Mouse (Mus musculus) 416B (cell line): ENCODE measurements around the gene Tead4.
"Not testable (repeated sequence)": the region's sequence is repeated elsewhere in the genome, so short reads cannot be mapped to it uniquely, and the experiment has no call there.

ENCODE experiments used
- DNase-seq: peaks from one replicate; pipeline ENCODE4 v3.0.0; 2011; ENCODE audit warnings: low read depth

The Tead4 gene

DNA sequence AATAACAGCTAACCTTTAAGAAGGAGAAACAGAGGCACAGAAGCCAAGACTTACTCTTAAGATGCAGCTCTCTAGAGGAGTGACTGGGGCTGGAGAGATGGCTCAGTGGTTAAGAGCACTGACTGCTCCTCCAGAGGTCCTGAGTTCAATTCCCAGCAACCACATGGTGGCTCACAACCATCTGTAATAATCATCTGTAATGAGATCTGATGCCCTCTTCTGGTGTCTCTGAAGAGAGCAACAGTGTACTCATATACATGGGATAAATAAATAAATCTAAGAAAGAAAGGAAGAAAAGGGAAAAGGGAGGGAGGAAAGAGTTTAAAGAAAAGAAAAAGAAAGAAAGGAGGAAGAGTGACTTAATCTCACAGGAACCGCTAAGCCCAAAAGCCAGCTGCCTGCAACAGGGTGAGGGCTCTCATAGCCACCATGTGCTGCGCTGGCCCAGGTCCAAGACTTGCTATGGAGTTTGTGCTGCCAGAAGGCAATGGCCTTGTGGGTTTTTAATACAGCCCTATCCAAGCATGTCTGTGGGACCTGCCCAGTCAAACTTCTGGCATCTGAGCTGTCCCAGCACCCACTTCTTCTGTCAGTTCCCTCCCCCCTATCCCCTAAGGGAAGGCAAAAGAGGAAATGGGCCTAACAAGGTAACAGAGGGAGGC, 63.4 kb downstream of the Tead4 start:
- DNase-seq = peak; percentile 18

DNA sequence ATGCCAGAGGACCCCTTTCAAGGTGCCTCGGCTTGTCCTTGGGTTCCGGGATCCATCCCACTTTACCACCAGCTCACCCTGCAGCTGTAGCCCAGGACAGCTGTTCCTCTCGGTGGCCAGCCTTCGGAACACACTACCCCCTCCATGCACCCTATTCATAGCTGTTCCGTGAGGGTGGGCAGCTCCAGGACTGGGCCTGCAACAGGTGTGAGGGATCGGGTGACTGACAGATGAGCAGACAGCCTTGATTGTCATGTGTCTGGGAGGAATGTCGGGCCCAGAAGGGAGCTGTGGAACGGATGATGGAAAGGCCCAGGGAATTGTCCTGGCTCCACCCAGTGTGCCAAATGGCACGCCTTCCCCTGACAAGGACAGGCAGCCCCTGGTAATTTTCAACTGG, 64.0 kb downstream of the Tead4 start:
- DNase-seq = no peak

DNA sequence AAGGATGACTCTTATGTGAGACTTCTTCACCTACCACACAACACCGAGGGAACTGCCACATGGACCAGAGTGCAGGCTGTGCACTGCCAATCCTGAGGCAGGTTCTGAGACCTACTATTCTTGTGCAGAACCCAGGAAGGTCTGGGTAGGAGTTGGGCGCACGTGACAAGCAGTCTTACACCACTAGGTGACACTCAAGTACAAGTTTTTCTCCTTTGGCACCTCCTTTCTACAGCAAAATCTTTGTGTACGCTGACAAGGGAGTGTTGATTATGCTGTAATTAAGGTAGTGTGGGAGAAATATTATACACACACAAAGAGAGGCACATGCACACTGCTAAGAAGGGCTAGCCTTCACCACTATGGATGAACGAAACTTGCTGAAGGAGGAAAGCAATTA, 66.4 kb downstream of the Tead4 start:
- peak; percentile 66 for DNase-seq

DNA sequence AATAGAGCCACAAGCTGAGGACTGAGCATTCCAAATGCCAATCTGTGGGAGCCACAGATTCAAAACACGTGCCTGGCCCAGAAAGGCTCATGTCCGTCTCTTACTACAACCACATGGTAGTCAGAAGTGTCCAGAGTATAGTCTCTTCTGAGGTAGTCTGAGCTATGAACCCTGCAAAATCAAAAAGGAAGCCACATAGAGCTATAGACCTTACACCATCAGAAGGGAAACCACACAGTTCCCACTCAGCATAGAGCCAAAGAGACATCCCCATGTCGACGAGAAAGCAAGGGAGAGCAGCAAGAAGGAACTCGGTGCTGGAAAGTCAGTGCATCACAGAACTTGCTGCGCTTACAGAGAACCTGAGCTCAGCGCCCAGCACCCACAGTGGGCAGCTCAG, 68.4 kb downstream of the Tead4 start:
- DNase-seq = peak; percentile 51

DNA sequence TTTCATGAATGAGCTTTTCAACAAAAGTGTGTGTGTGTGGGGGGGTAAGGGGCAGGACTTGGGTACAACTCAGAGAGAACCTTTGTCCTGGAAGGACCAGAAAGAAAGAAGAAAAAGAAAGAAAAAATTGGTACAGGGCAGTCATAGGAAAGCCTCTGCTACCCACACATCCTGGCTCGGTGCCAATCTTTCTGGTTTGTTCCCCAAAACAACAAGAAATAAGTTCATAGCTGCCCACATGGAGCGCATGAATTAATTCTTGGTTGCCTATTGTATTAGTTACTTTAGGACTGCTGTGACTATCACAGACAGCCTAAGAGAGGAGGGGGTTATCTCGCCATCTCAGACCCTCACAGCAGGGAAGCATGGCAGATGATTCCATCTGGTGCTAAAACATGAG, 68.9 kb downstream of the Tead4 start:
- DNase-seq = peak; percentile 60

DNA sequence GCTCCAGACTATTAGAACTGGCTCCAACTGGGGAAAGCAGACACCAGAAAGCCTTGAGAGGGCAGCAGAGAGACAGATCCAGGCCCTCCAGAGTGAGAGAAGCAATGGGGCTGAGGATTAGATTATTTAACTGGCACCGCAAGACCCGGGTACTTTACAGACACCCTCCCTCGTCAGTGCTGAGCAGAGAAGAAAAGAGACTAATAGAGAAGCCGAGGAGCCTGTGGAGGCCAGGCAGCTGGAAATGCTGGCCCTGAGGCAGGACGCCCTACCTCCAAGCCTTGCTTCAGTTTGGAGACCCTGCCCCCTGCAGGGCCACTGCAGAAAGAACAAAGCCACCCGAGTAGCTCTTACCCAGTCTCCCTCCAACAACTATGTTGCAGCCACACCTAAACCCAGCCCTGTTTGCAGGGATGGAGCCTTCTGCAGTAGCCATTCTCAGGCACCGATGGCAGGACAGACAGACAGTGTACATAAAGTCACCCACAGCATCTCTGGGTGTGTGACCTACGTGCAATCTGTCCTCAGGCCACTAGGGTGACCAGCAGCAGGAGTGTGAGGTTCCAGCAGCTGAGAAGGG, 73.1 kb downstream of the Tead4 start:
- DNase-seq = peak; percentile 45

DNA sequence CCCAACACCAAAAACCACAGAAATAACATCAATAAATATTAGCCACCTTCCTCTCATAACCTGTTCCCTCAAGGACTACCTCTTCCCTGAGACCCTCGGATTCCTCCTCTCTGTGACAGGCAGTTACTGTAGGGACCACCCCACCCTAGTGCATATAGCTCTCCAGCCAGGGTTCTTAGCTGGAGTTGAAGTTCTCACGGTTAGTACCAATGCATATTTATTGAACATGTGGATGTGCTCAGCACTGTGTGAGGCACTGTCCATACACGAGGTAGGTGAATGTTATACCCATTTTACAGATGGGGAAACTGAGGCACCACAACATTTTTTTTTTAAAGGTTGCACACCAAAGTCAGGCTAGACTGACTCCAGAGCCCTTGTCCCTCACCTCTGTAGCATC, 73.7 kb downstream of the Tead4 start:
- DNase-seq = no peak

DNA sequence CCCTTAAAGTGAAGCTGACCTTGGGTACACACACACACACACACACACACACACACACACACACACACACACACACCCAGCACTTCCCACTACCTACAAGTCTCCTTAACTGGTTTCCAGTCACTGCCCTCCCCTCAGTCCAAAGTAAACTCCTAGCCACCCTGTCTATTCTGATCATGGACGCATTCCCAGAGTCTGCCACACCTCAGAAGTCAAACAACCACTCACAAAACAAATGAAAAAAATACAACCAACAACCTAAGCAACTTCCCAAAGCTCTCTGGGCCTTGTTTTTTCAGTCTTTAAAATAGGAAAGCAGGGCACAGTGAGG, 74.8 kb downstream of the Tead4 start:
- DNase-seq = no peak

DNA sequence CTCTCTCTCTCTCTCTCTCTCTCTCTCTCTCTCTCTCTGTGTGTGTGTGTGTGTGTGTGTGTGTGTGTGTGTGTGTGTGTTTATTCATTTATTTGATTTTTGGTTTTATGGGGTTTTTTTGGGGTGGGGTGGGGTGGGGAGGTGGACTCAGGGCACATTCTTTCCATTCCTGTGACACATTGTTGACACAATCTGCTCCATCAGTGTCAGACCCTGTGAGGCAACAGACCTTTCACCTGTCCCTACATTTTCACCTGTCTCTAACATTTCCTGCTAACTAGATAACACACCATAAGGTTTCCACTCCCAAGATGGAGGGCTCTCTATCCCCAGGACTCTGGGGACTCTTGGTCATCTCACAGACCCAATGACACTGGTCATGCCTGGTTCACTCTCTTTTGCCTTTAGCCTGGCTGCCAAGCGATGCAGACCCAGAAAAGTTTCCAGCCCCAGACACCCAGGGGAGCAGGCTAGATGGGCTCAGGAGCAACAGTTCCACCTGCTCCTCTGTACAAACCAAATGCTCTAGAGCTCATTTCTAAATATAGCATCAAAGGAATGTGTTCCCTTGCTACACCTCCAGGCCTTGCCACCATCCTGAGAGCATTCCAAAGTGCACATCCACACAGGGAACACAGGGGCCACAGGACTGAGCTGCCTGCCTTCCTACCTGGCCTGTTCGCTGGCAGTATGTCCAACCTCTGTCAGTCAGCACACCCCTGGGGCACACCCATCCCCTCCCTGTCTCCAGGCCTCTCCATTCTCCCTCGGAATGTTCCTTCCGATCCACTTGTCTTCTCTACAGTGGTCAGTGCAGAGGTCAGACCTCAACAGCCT, 75.4 kb downstream of the Tead4 start:
- no peak for DNase-seq

DNA sequence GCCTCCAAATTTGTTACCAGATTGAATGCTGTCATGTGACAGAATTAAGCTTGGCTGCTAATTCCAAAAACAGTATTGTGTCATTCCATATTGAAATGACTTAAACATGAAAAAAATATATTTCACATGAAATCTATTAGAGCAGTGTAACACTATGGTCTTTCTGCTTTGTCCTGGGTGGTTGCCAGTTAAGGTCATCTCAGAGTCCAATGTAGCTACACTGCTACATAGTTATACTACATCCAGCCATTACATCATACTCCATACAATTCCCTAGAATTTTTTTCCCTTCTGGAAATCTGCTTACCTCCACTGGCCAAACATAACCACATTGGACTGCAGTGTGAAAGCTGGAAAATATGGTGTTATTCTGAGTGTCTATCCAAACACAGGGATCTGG, 77.5 kb downstream of the Tead4 start:
- no peak for DNase-seq

DNA sequence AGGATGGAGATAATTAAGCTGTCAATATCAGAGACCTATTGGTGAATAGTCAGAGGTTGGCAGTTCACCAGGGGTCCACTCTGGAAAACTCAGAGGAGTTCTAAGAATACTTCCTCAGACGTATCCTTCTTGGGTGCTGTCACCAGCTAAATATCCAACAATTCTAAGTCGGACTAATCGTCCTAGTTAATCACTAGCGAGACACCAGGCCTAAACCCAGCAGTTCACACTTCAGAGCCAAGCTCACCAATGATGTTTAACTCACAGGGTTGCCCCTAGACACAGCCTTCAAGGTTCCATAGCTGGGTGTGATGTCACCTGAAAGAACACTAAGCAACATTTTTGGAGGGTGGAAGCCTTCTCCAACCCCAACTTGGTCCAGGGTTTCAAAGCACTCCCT, 85.6 kb downstream of the Tead4 start:
- not testable (repeated sequence) for DNase-seq

DNA sequence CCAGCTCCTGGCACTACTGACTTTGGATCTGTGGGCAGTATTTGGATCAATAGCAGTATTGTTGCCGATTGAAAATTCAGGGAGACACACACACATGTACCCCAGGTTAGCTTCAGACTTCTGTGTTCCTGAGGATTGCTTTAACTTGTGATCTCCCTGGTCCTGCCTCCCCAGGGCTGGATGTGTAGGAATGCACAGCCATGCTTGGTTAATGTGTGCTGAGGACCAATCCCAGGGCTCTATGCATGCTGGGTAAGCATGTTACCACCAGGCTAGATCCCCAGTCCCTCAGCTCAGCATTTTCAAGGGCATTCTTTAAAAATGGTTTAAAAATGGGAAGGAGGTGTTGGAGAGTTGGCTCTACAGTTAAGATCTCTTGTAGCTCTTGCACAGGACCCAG, 91.4 kb downstream of the Tead4 start:
- DNase-seq = not testable (repeated sequence)

DNA sequence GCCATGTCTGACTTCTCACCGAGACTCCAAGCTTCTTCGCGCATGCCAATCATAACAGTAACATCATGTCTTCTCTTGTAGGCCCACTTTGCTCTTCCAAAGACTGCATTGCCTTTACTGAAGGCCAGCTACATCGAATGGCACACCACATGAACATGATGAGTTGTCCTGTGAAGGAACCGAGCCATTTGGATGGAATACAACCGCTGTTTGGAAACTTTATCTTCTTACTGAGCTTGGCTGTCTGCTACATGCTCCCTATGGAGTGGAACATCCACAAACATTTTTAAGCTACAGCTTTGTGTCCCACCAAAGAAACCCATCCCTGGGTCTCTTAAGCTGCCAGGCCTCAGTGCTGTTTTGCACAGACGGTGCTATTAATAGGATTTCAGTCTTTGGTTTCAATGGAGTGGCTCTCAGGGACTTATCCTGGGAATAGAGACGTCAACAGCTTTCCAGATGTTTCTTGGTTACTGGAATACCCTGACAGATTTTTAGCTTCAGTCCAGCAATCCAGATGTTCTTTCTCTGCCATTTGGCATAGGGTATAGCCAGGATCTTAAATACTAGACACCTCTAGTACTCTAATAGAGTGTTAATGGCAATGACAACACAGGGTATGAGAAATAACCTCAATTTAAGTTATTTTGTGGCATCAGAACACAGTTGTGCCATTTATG, 92.0 kb downstream of the Tead4 start:
- DNase-seq = no peak

DNA sequence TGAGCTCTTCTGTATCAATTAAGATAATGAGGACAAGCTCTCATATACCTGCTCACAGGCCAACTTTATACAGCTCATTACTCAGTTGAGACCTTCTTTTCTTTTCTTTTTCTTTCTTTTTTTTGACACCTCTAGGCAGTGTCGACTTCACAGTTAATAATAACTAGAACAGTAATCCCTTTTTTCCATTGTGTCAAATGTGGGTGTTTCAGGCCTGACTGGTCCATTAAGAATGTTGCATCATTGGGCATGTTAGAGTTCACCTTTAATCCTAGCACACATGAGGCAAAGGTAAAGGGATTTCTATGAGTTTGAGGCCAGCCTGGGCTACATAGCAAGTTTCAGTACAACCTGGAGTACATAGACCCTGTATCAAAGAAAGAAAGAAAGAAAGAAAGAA, 97.1 kb downstream of the Tead4 start:
- no peak for DNase-seq

DNA sequence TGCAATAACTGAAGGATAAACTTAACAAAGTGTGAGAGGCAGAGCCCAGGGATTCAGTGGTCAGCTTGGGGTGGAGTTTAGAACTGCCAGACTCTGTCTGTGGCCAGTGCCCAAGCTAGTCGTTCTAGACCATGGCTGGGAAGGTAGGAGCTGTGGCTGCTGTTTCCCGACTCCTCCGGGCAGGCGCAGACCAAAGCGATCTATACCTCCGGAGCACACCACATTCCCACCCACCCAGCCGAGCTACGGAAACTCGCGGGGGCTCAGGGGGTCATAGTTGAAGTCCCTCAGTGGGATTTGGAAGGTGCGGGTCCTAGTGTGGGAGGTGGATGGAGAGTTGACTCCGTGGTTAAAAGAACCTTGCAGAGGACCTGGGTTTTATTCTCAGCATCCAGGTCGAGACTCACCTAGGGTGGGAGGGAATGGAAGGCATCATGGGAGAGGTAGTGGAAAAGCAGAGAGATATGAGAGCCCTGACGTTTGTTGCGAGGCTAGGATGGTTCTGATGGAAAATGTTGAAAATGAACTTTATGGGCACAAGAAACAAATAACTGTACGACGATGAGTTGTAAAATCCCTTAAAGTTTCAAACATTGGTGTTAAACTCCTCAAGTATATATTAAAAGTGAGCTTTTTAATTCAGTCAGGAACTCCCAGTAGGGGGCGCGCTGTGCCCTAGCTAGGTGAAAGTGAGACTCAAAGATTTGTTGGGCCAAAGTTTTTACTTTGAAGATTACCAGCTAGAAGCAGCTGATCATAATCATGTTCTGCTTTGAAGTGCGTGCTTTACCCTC, 99.6 kb downstream of the Tead4 start:
- DNase-seq = peak; percentile 69

DNA sequence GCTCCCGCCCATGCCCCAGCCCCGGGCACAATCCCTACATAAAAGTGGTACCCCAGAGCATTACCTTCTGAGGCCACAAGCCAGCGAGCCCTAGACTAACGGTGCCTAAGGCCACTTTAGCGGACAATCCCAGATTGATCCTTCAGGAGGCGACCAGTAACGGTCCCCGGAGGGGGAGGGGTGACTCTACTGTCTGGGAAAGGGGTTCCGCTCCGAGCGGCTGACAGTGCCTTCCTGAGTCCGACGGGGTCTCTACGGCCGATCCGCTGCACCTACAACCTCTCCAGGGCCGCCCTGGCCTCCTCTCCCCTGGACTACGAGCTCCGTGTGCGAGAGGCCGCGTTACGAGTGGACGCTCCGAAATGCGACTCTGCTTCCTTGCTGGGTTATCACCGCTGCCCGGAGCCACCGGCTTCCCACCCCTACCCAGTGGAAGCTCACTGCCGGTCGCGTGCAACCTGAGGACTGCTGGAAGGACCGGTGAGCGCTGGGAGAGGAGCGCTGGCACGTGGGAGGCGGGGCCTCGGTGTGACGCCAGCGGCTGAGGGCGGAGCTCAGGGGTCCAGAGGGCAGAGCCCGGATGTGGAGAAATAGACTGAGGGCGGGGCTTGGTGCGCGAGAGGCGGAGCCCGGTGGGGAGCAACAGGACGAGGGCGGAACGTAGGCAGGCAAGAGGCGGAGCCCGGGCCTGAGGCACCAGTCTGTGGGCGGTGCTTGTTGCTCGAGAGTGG, 100.3 kb downstream of the Tead4 start:
- peak; percentile 94 for DNase-seq

DNA sequence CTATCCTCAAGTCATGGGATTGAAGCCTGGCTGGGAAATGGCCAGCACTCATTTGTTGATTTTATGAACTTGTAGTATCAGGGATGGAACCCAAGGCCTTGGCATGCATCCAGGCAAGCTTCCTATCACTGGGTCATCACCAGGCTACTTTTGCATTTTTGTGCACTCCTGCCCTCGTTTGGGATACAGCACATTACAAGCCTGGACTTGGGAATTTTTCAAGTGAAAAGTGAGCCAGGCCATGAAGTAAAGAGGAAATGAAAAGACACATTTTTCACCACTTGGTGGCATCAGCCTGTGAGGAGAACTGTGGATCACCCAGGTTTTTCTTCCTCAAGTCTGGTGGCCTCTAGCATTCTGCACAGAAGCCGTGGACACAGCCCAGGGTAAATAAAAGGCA, 117.1 kb downstream of the Tead4 start:
- DNase-seq = no peak

DNA sequence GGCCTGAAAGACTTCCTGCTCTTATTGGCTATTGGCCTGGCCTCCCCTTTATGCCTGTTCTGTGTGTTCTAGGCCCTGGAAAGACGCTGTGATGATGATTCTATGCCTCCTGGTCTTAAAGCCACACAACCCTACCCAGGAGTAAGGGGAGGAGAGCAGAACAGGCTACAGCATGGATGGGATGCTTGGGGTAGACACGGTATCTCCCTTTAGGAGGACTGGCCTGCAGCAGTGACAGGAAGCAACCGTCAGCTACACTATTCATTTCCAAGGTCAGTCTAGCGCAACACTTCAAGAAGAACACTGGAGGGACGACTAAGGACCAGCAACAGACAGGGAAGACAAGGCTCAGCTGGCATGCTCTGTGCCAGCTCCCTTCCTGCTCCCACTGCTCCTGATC, 119.4 kb downstream of the Tead4 start:
- no peak for DNase-seq

DNA sequence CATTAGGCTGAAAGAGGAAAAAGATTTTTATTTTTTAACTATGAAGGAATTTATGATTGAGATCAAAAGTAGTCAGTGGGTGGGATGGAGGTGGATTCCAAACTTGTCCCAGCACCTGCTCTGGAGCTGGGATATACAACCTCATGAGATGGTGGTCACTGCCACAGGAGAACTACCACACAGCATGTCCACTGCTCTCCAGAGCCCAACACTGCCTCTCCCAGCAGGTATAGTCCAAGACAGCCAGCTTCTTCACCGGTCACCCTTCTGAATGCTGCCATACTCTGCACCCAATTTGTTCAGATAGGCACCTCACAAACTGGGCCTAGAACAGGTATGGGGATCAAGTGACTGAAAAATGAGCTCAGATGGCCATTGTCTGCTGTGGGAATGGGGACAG, 121.0 kb downstream of the Tead4 start:
- no peak for DNase-seq

DNA sequence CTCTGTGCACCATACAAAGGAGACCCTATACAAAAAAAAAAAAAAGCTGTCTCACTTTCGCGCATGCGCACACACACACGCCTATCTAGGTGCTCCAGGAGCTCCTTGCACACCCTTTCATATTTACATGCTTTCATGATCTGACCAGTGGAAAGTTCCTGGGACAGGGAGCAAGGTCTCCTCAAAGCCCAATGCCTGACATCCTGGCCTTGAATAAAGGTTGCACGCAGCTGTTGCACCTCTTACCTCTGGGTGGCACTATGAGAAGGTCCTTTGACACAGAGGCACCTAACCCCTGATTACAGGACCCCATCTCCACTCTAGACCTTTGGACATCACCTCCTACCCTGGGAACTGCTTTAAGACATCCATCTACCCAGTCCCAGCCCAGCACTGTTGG, 121.4 kb downstream of the Tead4 start:
- DNase-seq = no peak

DNA sequence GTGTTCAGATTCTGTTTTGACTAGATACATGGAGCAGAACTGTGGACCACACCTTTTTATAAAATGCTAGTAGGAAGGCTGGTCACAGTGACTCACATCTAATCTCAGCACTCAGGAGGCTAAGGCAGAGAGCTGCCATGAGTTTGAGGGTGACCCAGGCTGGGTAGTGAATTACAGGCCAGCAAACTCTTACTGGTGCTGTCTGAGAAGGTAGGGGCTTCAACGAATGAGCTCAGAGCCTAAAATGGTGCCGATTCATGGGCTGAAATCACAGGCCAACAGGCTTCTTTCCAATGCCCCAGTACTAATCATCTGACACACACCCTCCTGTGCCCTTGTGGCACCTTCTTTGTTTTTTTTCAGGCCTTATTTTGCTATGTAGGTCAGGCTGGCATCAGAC, 121.9 kb downstream of the Tead4 start:
- no peak for DNase-seq
